Mouse (Mus musculus): ENCODE results near the gene Dscam.

GRCm38 (mm10) chr16:97190604-97191003, 20.1 kb upstream of the Dscam start:
- TF ChIP-seq CTCF (IDR thresholded peaks at IDR 0.05; ENCODE audit: low read depth) (no peak), EP300 (IDR thresholded peaks at IDR 0.05; ENCODE audit: low read depth) (no peak)

Data from heart, postnatal 0 days (tissue).